Mouse (Mus musculus) testis, adult 2 months (tissue): ENCODE results near the gene Pgpep1l.

Experiments
- CTCF ChIP-seq: fragments of 200-500 bp; IDR thresholded peaks from 2 replicates; pipeline ENCODE4 v1.5.1; 2012; ENCODE audit warnings: low read depth, mild to moderate bottlenecking, inconsistent platforms, low read length, moderate library complexity; ENCODE audit not compliant: control insufficient read depth, insufficient read depth, insufficient replicate concordance
- POLR2A ChIP-seq: fragments of 200-500 bp; IDR thresholded peaks from 2 replicates; pipeline ENCODE4 v1.6.1; 2012; ENCODE audit warnings: low read depth, mild to moderate bottlenecking, inconsistent platforms, low read length, moderate library complexity; ENCODE audit not compliant: control insufficient read depth

DNA sequence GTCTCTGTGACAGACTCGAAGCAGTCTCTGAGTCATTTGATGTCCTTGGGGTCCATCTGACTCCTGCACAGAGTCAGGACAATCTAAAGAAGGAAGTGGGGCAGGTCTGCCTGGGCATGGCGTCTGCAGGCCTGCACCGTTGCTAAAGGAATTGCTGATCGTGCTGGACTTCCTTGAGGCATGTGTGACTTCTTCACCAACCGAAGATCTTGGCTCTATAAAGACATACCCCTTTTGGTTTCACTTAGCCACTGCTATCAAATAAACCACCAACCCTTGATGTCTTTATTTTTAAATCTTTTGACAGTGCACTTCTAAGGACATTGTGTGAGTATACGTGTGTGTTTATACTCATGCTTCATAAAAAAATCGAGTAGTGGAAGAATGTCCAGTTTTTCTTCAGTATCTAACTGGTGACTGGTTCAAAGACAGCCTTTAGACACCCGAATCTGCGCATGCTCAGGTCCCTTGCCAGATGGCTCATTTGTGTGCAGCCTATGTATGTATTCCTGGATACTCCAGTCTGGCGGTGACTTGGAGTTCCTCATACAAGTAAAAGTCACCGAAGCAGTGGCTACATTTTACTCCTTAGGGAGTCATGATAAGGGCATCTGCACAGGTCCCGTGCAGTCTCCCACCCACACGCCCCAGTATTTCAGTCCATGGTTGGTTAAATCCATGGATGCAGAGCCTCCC lies 34.5 kb upstream of the Pgpep1l start:
- TF ChIP-seq CTCF (no peak), POLR2A (no peak)
